Mouse (Mus musculus): ENCODE data around the gene Smim4. TPM values are rescaled to one million over a fixed set of nuclear protein-coding genes. Genes with fewer than 3 reads are reported as not detected.

Smim4 gene
- polyA plus RNA-seq, 1 experiment from 2014 or later, result 64.8 TPM

DNA sequence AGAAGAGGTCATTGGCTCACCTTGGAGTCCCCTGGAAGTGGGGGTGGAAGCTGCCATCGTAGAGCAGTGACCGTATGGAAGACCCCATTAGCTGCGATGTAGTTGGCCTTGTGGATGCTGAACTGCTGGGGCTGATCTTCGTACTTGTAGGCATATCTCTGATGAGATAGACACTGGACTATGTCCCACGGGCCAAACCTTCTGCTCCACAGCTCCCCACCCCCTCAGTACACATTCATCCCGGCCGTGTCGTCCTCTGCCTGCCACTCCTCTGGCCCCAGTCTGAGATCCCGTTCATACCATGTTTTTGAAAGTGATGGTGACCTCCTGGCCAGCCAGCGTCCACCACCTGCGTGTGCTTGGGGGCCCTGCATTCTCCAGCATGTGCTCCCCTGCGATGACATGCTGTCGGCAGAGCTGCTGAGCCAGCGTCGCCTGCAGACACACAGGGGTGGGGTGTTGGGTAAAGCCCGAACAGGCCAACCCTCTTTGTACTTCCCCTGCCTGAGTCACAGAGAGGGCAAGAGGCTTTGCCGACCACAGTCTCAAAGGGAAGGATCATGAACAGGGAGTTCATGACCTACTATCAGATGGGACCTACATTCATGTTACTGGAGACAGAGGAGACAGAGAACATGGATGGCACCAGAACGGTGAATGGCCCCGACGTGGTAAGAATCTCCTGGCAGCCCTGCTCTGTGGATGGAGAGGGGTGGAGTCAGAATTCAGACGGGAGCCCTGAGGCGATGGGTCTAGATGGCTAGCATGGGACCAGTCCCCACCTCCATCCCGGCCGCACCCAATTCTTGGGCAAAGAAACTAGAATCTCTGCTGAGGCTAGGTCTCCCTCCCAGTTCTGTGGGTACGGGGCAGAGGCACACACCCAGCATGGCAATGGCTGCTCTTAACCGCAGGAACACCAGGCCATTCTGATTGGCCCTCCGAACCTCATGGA, 31.7 kb upstream of the Smim4 start:
- H3K4me3 ChIP-seq (replicated peaks; ENCODE audit: low read depth, low read length), result no peak overlapping the region
- DNase-seq (no peak), ATAC-seq (ENCODE audit: low FRiP score, low TSS enrichment) (no peak)
- H3K9me3 ChIP-seq (ENCODE audit: control insufficient read depth, low read length), result no peaks in the 10 kb centered on the region
- no peaks in the 10 kb centered on the region for H3K36me3 ChIP-seq (ENCODE audit: control insufficient read depth, insufficient read depth, low read length)
- 86% methylated on average over 27 of the region's 27 CpGs for WGBS
- no peaks in the 10 kb centered on the region for H3K27me3 ChIP-seq (ENCODE audit: control insufficient read depth, insufficient read depth, low read length)
- H3K27ac ChIP-seq (replicated peaks; ENCODE audit: low read depth, low read length), result no peak overlapping the region
- H3K4me1 ChIP-seq (ENCODE audit: control insufficient read depth, insufficient read depth, low read length), result no peaks in the 10 kb centered on the region
- no peak overlapping the region for H3K9ac ChIP-seq (replicated peaks; ENCODE audit: low read length)
- no peak overlapping the region for H3K4me2 ChIP-seq (ENCODE audit: low read length)

DNA sequence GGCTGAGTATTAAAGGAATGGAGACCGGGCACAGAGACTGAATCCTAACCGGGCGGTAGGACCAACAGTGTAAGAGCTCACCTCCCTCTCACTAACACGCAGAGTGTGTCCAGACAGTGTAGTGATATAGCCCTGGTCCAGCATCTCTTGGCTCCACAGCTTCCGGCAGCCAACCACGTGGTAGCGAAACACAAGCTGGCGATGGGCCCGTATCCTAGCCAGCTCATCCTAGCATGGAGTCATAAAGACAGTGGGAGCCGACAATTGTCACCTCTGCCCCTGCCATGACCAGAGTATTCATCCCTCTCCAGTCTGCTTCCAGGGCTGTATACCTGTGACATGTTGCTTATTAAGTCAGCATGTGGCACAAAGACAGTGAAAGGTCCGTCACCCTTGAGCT, 16.9 kb upstream of the Smim4 start:
- ATAC-seq (ENCODE audit: low FRiP score, low TSS enrichment) (no peak), DNase-seq (no peak)
- Histone ChIP-seq H3K4me3 (replicated peaks; ENCODE audit: low read depth, low read length) (no peak overlapping the region), H3K9me3 (ENCODE audit: control insufficient read depth, low read length) (no peaks in the 10 kb centered on the region), H3K4me2 (ENCODE audit: low read length) (no peak overlapping the region), H3K27ac (replicated peaks; ENCODE audit: low read depth, low read length) (no peak overlapping the region), H3K4me1 (ENCODE audit: control insufficient read depth, insufficient read depth, low read length) (no peaks in the 10 kb centered on the region), H3K27me3 (ENCODE audit: control insufficient read depth, insufficient read depth, low read length) (no peaks in the 10 kb centered on the region), H3K36me3 (ENCODE audit: control insufficient read depth, insufficient read depth, low read length) (peaks cover 16% of the 10 kb centered on the region), H3K9ac (replicated peaks; ENCODE audit: low read length) (no peak overlapping the region)
- WGBS, result 95% methylated on average over 11 of the region's 11 CpGs

DNA sequence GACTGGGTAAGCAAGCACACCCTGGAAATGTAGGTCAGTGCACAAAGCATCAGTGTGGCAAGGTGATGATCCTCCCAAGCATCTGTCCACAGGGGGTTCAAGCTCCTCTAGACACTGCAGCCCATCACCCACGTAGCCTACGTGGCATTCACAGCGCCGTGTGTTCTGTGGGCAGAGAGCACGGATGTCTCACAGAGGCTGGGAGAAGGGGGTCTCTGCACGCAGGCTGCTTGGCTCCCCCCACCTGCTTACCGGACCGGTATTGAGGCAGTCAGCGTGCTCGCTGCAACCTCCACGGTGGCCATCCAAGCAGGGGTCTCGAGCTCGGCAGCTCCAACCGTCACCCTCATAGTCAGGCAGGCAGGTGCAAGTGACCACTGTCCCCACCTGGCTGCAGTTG, 12.3 kb upstream of the Smim4 start:
- Histone ChIP-seq H3K4me3 (replicated peaks; ENCODE audit: low read depth, low read length) (no peak overlapping the region), H3K36me3 (ENCODE audit: control insufficient read depth, insufficient read depth, low read length) (peaks cover 62% of the 10 kb centered on the region), H3K27me3 (ENCODE audit: control insufficient read depth, insufficient read depth, low read length) (no peaks in the 10 kb centered on the region), H3K9me3 (ENCODE audit: control insufficient read depth, low read length) (no peaks in the 10 kb centered on the region), H3K4me1 (ENCODE audit: control insufficient read depth, insufficient read depth, low read length) (no peaks in the 10 kb centered on the region), H3K4me2 (ENCODE audit: low read length) (no peak overlapping the region), H3K9ac (replicated peaks; ENCODE audit: low read length) (no peak overlapping the region), H3K27ac (replicated peaks; ENCODE audit: low read depth, low read length) (no peak overlapping the region)
- 94% methylated on average over 14 of the region's 14 CpGs for WGBS
- DNase-seq (no peak), ATAC-seq (ENCODE audit: low FRiP score, low TSS enrichment) (no peak)

DNA sequence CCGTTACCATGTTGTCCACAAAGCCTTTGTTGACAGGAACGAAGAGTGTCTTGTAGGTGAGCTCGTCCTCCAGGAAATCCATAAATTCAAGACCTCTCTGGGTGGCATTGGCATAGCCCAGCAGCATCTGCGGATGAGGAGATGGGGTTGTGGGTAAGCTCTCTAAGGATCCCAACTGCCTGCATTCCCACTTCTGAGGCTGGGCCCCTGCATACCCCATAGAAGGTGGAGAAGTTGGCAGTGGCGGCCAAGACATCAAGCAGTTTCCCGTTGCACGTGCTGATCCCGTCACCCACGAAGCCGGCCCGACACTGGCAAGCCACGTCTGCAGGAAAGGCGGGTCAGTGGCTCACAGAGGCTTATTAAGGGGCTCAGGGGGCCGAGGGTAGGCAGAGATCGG, 11.4 kb upstream of the Smim4 start:
- Histone ChIP-seq H3K27ac (replicated peaks; ENCODE audit: low read depth, low read length) (no peak overlapping the region), H3K4me1 (ENCODE audit: control insufficient read depth, insufficient read depth, low read length) (no peaks in the 10 kb centered on the region), H3K36me3 (ENCODE audit: control insufficient read depth, insufficient read depth, low read length) (peaks cover 71% of the 10 kb centered on the region), H3K4me3 (replicated peaks; ENCODE audit: low read depth, low read length) (no peak overlapping the region), H3K4me2 (ENCODE audit: low read length) (no peak overlapping the region), H3K9ac (replicated peaks; ENCODE audit: low read length) (no peak overlapping the region), H3K9me3 (ENCODE audit: control insufficient read depth, low read length) (no peaks in the 10 kb centered on the region), H3K27me3 (ENCODE audit: control insufficient read depth, insufficient read depth, low read length) (no peaks in the 10 kb centered on the region)
- ATAC-seq (ENCODE audit: low FRiP score, low TSS enrichment) (no peak), DNase-seq (no peak)
- WGBS, result 94% methylated on average over 15 of the region's 15 CpGs

DNA sequence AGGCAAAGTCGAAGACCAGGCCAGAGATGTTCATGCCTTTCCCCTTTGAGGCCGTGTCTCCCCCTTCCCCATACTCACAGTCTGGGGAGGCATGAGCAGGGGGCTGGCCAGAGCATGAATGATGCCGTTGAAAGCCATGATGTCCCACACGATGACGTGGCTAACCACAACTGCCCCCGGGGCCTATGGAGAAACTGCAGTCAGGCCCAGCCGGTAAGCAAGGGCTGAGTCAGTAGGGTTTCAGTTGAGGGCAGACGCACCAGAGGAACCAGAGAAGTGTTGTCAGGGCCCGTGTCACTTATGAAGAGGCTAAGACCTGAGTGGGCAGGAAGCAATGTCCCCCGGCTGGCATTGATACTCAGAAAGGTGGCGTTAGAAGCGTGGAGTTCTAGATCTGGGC, 10.9 kb upstream of the Smim4 start:
- WGBS, result 93% methylated on average over 12 of the region's 12 CpGs
- DNase-seq (no peak), ATAC-seq (ENCODE audit: low FRiP score, low TSS enrichment) (no peak)
- H3K4me2 ChIP-seq (ENCODE audit: low read length), result no peak overlapping the region
- no peaks in the 10 kb centered on the region for H3K9me3 ChIP-seq (ENCODE audit: control insufficient read depth, low read length)
- no peak overlapping the region for H3K4me3 ChIP-seq (replicated peaks; ENCODE audit: low read depth, low read length)
- H3K9ac ChIP-seq (replicated peaks; ENCODE audit: low read length), result no peak overlapping the region
- H3K27ac ChIP-seq (replicated peaks; ENCODE audit: low read depth, low read length), result no peak overlapping the region
- no peaks in the 10 kb centered on the region; the same call in 1 of the 2 replicates for H3K4me1 ChIP-seq (ENCODE audit: control insufficient read depth, insufficient read depth, low read length)
- H3K36me3 ChIP-seq (ENCODE audit: control insufficient read depth, insufficient read depth, low read length), result peaks cover 75% of the 10 kb centered on the region
- no peaks in the 10 kb centered on the region for H3K27me3 ChIP-seq (ENCODE audit: control insufficient read depth, insufficient read depth, low read length)

DNA sequence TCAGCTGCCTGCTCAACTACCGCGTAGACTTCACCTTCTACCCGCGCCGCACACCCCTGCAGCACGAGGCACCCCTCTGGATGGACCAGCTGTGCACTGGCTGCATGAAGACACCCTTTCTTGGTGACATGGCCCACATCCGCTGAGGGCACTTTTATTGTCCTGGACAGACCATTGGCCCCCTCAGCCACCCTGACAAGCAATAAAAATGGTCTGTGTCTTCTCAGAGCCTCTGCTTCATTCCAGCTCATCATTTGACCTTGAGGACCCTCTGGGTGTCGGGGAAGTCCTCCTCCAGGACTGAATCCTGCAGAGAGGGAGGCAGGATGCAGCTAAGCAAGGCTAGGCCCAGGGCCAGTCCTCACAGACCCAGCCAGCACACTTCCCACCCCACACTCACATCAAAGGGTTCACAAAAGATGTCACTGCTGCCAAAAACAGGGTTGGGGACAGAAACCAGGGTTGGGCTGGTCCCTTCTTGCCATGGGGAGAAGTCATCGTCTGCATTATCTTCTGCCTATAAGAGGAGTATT, 10.2 kb upstream of the Smim4 start:
- DNase-seq (no peak), ATAC-seq (ENCODE audit: low FRiP score, low TSS enrichment) (no peak)
- WGBS, result 94% methylated on average over 9 of the region's 9 CpGs
- Histone ChIP-seq H3K36me3 (ENCODE audit: control insufficient read depth, insufficient read depth, low read length) (peaks cover 81% of the 10 kb centered on the region), H3K27me3 (ENCODE audit: control insufficient read depth, insufficient read depth, low read length) (no peaks in the 10 kb centered on the region), H3K9me3 (ENCODE audit: control insufficient read depth, low read length) (no peaks in the 10 kb centered on the region), H3K4me1 (ENCODE audit: control insufficient read depth, insufficient read depth, low read length) (no peaks in the 10 kb centered on the region; the same call in 1 of the 2 replicates), H3K4me3 (replicated peaks; ENCODE audit: low read depth, low read length) (no peak overlapping the region), H3K27ac (replicated peaks; ENCODE audit: low read depth, low read length) (no peak overlapping the region), H3K4me2 (ENCODE audit: low read length) (no peak overlapping the region), H3K9ac (replicated peaks; ENCODE audit: low read length) (no peak overlapping the region)

DNA sequence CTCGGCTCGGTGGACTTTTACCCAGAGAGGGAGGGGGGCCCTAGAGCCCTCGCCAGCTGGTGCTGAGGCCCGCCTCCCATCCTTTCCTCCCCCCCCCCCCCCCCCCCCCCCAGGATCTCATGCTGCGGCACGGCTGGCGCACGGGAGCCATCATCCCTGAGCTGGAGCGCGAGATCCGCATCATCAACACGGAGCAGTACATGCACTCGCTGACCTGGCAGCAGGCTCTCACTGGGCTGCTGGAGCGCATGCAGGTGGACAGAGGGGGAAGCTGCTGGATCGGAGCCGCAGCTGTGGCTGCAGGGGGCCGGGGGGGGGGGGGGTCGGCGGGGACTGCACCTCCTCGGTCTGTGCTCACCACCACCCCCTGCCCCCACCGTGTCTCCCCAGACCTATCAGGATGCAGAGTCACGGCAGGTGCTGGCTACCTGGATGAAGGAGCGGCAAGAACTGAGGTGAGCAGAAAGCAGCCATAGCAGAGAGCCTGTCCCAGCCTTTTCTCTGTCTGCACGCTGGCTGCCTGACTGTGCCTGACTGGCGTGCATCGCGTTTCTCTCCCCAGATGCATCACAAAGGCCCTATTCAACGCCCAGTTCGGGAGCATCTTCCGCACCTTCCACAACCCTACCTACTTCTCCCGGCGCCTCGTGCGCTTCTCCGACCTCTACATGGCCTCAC, 9.6 kb upstream of the Smim4 start:
- Histone ChIP-seq H3K36me3 (ENCODE audit: control insufficient read depth, insufficient read depth, low read length) (peaks cover 81% of the 10 kb centered on the region), H3K4me3 (replicated peaks; ENCODE audit: low read depth, low read length) (no peak overlapping the region), H3K9me3 (ENCODE audit: control insufficient read depth, low read length) (no peaks in the 10 kb centered on the region), H3K4me2 (ENCODE audit: low read length) (no peak overlapping the region), H3K27me3 (ENCODE audit: control insufficient read depth, insufficient read depth, low read length) (no peaks in the 10 kb centered on the region), H3K27ac (replicated peaks; ENCODE audit: low read depth, low read length) (no peak overlapping the region), H3K9ac (replicated peaks; ENCODE audit: low read length) (no peak overlapping the region), H3K4me1 (ENCODE audit: control insufficient read depth, insufficient read depth, low read length) (peaks cover 4% of the 10 kb centered on the region)
- ATAC-seq (ENCODE audit: low FRiP score, low TSS enrichment) (no peak), DNase-seq (no peak)
- WGBS, result 89% methylated on average over 32 of the region's 35 CpGs

DNA sequence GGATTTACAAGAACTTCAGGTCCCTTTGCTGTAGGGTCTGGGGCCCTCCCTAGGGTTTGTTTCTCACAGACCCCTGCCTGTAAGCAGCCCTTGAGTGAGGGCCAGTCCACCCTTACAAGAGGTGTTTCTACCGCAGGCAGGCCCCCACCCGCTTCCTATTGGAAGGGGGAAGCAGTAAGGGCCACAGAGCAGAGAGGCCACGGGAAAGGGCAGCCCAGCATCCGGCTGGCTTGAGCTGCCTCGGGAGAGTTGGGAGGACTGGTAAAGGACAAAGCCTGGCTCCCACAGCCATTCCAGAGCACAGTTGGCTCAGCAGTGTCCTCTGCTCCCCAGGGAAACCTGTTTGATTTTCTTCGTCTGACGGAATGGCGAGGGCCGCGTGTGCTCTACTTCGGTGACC, 9.0 kb upstream of the Smim4 start:
- H3K9ac ChIP-seq (replicated peaks; ENCODE audit: low read length), result no peak overlapping the region
- no peak for DNase-seq
- H3K9me3 ChIP-seq (ENCODE audit: control insufficient read depth, low read length), result no peaks in the 10 kb centered on the region
- no peak overlapping the region for H3K4me2 ChIP-seq (ENCODE audit: low read length)
- H3K36me3 ChIP-seq (ENCODE audit: control insufficient read depth, insufficient read depth, low read length), result peaks cover 81% of the 10 kb centered on the region
- no peak overlapping the region for H3K4me3 ChIP-seq (replicated peaks; ENCODE audit: low read depth, low read length)
- H3K27me3 ChIP-seq (ENCODE audit: control insufficient read depth, insufficient read depth, low read length), result no peaks in the 10 kb centered on the region
- WGBS, result 85% methylated on average over 11 of the region's 11 CpGs
- ATAC-seq (ENCODE audit: low FRiP score, low TSS enrichment), result no peak
- no peak overlapping the region for H3K27ac ChIP-seq (replicated peaks; ENCODE audit: low read depth, low read length)
- H3K4me1 ChIP-seq (ENCODE audit: control insufficient read depth, insufficient read depth, low read length), result peaks cover 9% of the 10 kb centered on the region
